ENCODE assay signal across 25 mouse cellular contexts in the genomic region with DNA sequence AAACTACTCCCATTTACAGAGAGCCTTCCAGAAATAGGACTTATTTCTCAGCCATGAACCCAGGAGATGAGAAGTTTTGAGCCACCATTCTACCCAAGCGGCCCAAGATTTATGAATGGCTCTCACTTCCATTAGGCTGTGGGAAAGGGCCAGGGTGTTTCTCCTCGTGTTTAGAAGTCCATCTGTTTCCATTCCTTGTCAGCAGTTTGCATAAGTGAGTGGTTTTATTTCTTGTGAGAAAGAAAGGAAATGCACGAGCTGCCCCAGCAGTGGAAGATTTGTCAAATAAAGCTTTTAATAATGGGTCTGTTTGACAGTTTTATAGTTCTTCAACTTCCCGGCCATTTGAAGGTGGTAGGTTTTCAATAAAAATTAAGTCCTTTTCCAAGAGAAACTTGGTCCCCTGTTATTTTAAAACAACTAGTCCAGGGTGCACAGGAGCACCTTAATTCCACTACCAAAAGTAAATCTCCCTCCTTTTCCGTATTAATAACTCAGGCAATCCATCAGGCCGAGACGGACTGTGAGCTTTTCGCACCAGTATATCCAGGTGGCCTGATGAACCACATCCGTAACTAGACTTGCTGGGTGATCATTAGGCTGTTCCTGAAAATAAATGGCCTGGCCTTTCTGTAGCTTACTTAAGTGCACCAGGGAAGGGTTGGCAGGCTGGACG.
DNase-seq lines count a peak whose midpoint lies in the region; ATAC-seq and TF ChIP-seq lines count a peak whose summit lies in the region.
"Had no signal": no experiment of that assay in that cellular context is flagged by ENCODE, and none has a peak within 500 bp of the region (broad histone marks: within the 10 kb centered on the region; RNA-seq: fewer than 3 reads in every experiment).

No protein-coding gene starts in this region.

- no peak overlapping the region for H3K9ac ChIP-seq in midbrain, postnatal 0 days (replicated peaks; ENCODE audit: low read length, poor library complexity, severe bottlenecking)
- H3K9ac ChIP-seq: embryonic facial prominence, embryonic 12.5 days; forebrain, embryonic 15.5 days; heart, embryonic 13.5 days; hindbrain, embryonic 15.5 days; limb, embryonic 15.5 days; liver, embryonic 13.5 days; stomach, embryonic 15.5 days had no signal

- TF ChIP-seq POLR2A in kidney, adult 2 months (IDR thresholded peaks at IDR 0.05; ENCODE audit: low read depth, low read length), result no peak

- TF ChIP-seq CTCF in kidney, adult 2 months (conservative IDR thresholded peaks at IDR 0.05; ENCODE audit: insufficient read depth, insufficient read length, low read depth, low read length), result no peak
- TF ChIP-seq CTCF in midbrain, postnatal 0 days (IDR thresholded peaks at IDR 0.05), result no peak

- H3K4me3 ChIP-seq in kidney, adult 2 months (ENCODE audit: insufficient read depth, low read depth, low read length), result no peak overlapping the region
- no peak overlapping the region for H3K4me3 ChIP-seq in midbrain, postnatal 0 days (ENCODE audit: low read depth, low read length)
- H3K4me3 ChIP-seq: embryonic facial prominence, embryonic 12.5 days; forebrain, embryonic 10.5 days; forebrain, embryonic 15.5 days; heart, embryonic 13.5 days; hindbrain, embryonic 10.5 days; hindbrain, embryonic 15.5 days; limb, embryonic 15.5 days; liver, embryonic 13.5 days; stomach, embryonic 15.5 days had no signal

- no peak for ATAC-seq in midbrain, postnatal 0 days (ENCODE audit: low FRiP score)
- ATAC-seq: forebrain, embryonic 15.5 days; Patski had no signal

- H3K27ac ChIP-seq in kidney, adult 2 months (ENCODE audit: insufficient read depth, low read depth, low read length), result no peak overlapping the region
- no peak overlapping the region for H3K27ac ChIP-seq in midbrain, postnatal 0 days (ENCODE audit: low read depth, low read length)
- H3K27ac ChIP-seq: embryonic facial prominence, embryonic 12.5 days; forebrain, embryonic 10.5 days; forebrain, embryonic 15.5 days; heart, embryonic 13.5 days; hindbrain, embryonic 10.5 days; hindbrain, embryonic 15.5 days; limb, embryonic 15.5 days; liver, embryonic 13.5 days; macrophage; stomach, embryonic 15.5 days had no signal

- DNase-seq in heart, adult 11 months, result peak; percentile 67
- DNase-seq in heart, postnatal 10 days, result no peak
- peak; percentile 19 for DNase-seq in kidney, postnatal 10 days
- DNase-seq in kidney, adult 2 months, result no peak
- DNase-seq in hindlimb bud, embryonic 11.5 days (ENCODE audit: extremely low spot score, low read depth, low spot score), result peak; percentile 91
- peak; percentile 23 for DNase-seq in mesoderm, embryonic 11.5 days (ENCODE audit: low read depth, low spot score)
- DNase-seq in midbrain, postnatal 0 days (ENCODE audit: low spot score), result no peak
- DNase-seq: adrenal gland, postnatal 10 days; cerebellum, adult 9-10 months; heart, postnatal 14 days; liver, embryonic 13.5 days; lung, adult 2 months; lung, postnatal 10 days; midbrain, embryonic 14.5 days; right cerebral cortex, postnatal 25 days had no signal

- H3K4me2 ChIP-seq in midbrain, postnatal 0 days (ENCODE audit: low read depth, low read length, poor library complexity, severe bottlenecking), result no peak overlapping the region
- H3K4me2 ChIP-seq: embryonic facial prominence, embryonic 12.5 days; forebrain, embryonic 15.5 days; heart, embryonic 13.5 days; hindbrain, embryonic 15.5 days; limb, embryonic 15.5 days; liver, embryonic 13.5 days; stomach, embryonic 15.5 days had no signal

- intact Hi-C loops in heart, postnatal 10 days (cut with DNase I), result no loop called here

- no peaks in the 10 kb centered on the region for H3K9me3 ChIP-seq in midbrain, postnatal 0 days (ENCODE audit: low read length)
- H3K9me3 ChIP-seq: embryonic facial prominence, embryonic 12.5 days; forebrain, embryonic 10.5 days; forebrain, embryonic 15.5 days; hindbrain, embryonic 15.5 days; limb, embryonic 15.5 days; liver, embryonic 13.5 days; stomach, embryonic 15.5 days had no signal

- no peaks in the 10 kb centered on the region for H3K36me3 ChIP-seq in kidney, adult 2 months (ENCODE audit: control insufficient read depth, insufficient read depth, low read length)
- H3K36me3 ChIP-seq in midbrain, postnatal 0 days (ENCODE audit: insufficient read depth, low read length), result no peaks in the 10 kb centered on the region
- H3K36me3 ChIP-seq: embryonic facial prominence, embryonic 12.5 days; forebrain, embryonic 10.5 days; forebrain, embryonic 15.5 days; heart, embryonic 13.5 days; hindbrain, embryonic 10.5 days; hindbrain, embryonic 15.5 days; limb, embryonic 15.5 days; liver, embryonic 13.5 days; stomach, embryonic 15.5 days had no signal

- no peaks in the 10 kb centered on the region for H3K4me1 ChIP-seq in kidney, adult 2 months (ENCODE audit: control insufficient read depth, insufficient read depth, low read length)
- H3K4me1 ChIP-seq in midbrain, postnatal 0 days (ENCODE audit: insufficient read depth, low read length), result no peaks in the 10 kb centered on the region
- H3K4me1 ChIP-seq: embryonic facial prominence, embryonic 12.5 days; forebrain, embryonic 10.5 days; forebrain, embryonic 15.5 days; hindbrain, embryonic 10.5 days; hindbrain, embryonic 15.5 days; limb, embryonic 15.5 days; liver, embryonic 13.5 days; stomach, embryonic 15.5 days had no signal

- no peaks in the 10 kb centered on the region for H3K27me3 ChIP-seq in kidney, adult 2 months (replicated peaks; ENCODE audit: control insufficient read depth, insufficient read depth, low read length)
- H3K27me3 ChIP-seq in midbrain, postnatal 0 days (ENCODE audit: insufficient read depth, low read length), result no peaks in the 10 kb centered on the region
- H3K27me3 ChIP-seq: embryonic facial prominence, embryonic 12.5 days; forebrain, embryonic 15.5 days; heart, embryonic 13.5 days; hindbrain, embryonic 15.5 days; limb, embryonic 15.5 days; liver, embryonic 13.5 days; stomach, embryonic 15.5 days had no signal

- 25% methylated on average over 10 of the region's 10 CpGs for WGBS in kidney, adult 2 months
- WGBS in midbrain, postnatal 0 days, result 85% methylated on average over 10 of the region's 10 CpGs

Comparison
In these comparisons a context has a peak if more than half of its experiments do, and no peak if none do; other contexts are left out.
1. DNase-seq: peak in heart, adult 11 months (single experiment), kidney, postnatal 10 days (single experiment), hindlimb bud, embryonic 11.5 days (single experiment) and mesoderm, embryonic 11.5 days (single experiment); none in heart, postnatal 10 days (0 of 2), kidney, adult 2 months (single experiment) and midbrain, postnatal 0 days (single experiment).